Mouse (Mus musculus): Measurements from ENCODE around the gene Gm21970.
A peak's percentile ranks its signal among the peaks of the same experiment; 100 is the strongest.
"Not testable (repeated sequence)": the region's sequence is repeated elsewhere in the genome, so short reads cannot be mapped to it uniquely, and the experiment has no call there.

The Gm21970 gene

GRCm38 (mm10) chr16:91404828-91405577, 13.5 kb downstream of the Gm21970 start:
- no peak for DNase-seq

GRCm38 (mm10) chr16:91405640-91406584, 14.4 kb downstream of the Gm21970 start, which contains the start of gene Il10rb:
TSS of gene Il10rb (plus strand) at chr16:91406164.
- peak; percentile 83 for DNase-seq

- peak; percentile 49 for DNase-seq
Observed at GRCm38 (mm10) chr16:91406585-91407220, 15.2 kb downstream of the Gm21970 start.

- DNase-seq: no peak
Observed at GRCm38 (mm10) chr16:91413102-91413844, 21.8 kb downstream of the Gm21970 start.

- no peak for DNase-seq
Observed at GRCm38 (mm10) chr16:91415391-91416189, 24.1 kb downstream of the Gm21970 start.

GRCm38 (mm10) chr16:91416357-91416756, 24.8 kb downstream of the Gm21970 start:
- DNase-seq: no peak

- no peak for DNase-seq
Observed at GRCm38 (mm10) chr16:91416938-91417337, 25.4 kb downstream of the Gm21970 start.

GRCm38 (mm10) chr16:91418531-91418930, 27.0 kb downstream of the Gm21970 start:
- DNase-seq: no peak

GRCm38 (mm10) chr16:91425816-91426215, 34.3 kb downstream of the Gm21970 start:
- no peak for DNase-seq

GRCm38 (mm10) chr16:91426586-91426985, 35.1 kb downstream of the Gm21970 start:
- no peak for DNase-seq

GRCm38 (mm10) chr16:91427461-91427860, 35.9 kb downstream of the Gm21970 start:
- no peak for DNase-seq

GRCm38 (mm10) chr16:91428259-91428865, 36.8 kb downstream of the Gm21970 start:
- no peak for DNase-seq

- no peak for DNase-seq
Observed at GRCm38 (mm10) chr16:91432720-91433328, 41.3 kb downstream of the Gm21970 start.

- no peak for DNase-seq
Observed at GRCm38 (mm10) chr16:91433329-91433933, 41.9 kb downstream of the Gm21970 start.

- no peak for DNase-seq
Observed at GRCm38 (mm10) chr16:91434119-91434518, 42.6 kb downstream of the Gm21970 start.

- no peak for DNase-seq
Observed at GRCm38 (mm10) chr16:91438081-91438480, 46.6 kb downstream of the Gm21970 start.

GRCm38 (mm10) chr16:91438599-91438998, 47.1 kb downstream of the Gm21970 start:
- DNase-seq: not testable (repeated sequence)

GRCm38 (mm10) chr16:91441366-91441765, 49.8 kb downstream of the Gm21970 start:
- DNase-seq: peak; percentile 74

GRCm38 (mm10) chr16:91441811-91442240, 50.3 kb downstream of the Gm21970 start:
- DNase-seq: no peak

GRCm38 (mm10) chr16:91442446-91442845, 50.9 kb downstream of the Gm21970 start:
- DNase-seq: no peak

Data from lung, postnatal 14 days (tissue).